Mouse (Mus musculus) neutrophil, adult 83 days (primary cell): ENCODE measurements around the gene Arhgef3. TPM values are rescaled to one million over a fixed set of nuclear protein-coding genes. Genes with fewer than 3 reads are reported as not detected.

Source experiments
- total RNA-seq, 2 experiments: library from RNA; stranded (reverse); gene quantifications; one replicate each; pipeline ENCODE4 v1.2.4; 2023

Gene Arhgef3
- total RNA-seq = 10 to 100 TPM; 66.5 to 77.4 TPM

GRCm38 (mm10) chr14:27114362-27115274 is at the start of gene Arhgef3:
TSS of gene Arhgef3 (plus strand) at chr14:27114899.

GRCm38 (mm10) chr14:27428573-27428972 is 313.9 kb downstream of the Arhgef3 start, which contains the start of gene Fam208a:
TSS of gene Fam208a (plus strand) at chr14:27428834.

Other genes with a start within 250 kb of the Arhgef3 start
- not detected for gene Asb14, start 220.3 kb upstream of the Arhgef3 start, total RNA-seq
- 10 to 100 TPM; 21.0 to 24.5 TPM for gene Appl1, start 143.7 kb upstream of the Arhgef3 start, total RNA-seq
- not detected for gene Hesx1, start 120.5 kb upstream of the Arhgef3 start, total RNA-seq
- under 1 TPM in 1 of 2 experiments, not detected in 1; 0.07 TPM for gene Il17rd, start 76.0 kb upstream of the Arhgef3 start, total RNA-seq